Mouse (Mus musculus): ENCODE data around the gene Intu.

The Intu gene

GRCm38 (mm10) chr3:40531286-40532141 lies at the start of gene Intu:
Intu (plus strand) TSS chr3:40531286.
- DNase-seq, result no peak

GRCm38 (mm10) chr3:40483221-40483654 lies 47.8 kb upstream of the Intu start:
- DNase-seq, result no peak

DNA sequence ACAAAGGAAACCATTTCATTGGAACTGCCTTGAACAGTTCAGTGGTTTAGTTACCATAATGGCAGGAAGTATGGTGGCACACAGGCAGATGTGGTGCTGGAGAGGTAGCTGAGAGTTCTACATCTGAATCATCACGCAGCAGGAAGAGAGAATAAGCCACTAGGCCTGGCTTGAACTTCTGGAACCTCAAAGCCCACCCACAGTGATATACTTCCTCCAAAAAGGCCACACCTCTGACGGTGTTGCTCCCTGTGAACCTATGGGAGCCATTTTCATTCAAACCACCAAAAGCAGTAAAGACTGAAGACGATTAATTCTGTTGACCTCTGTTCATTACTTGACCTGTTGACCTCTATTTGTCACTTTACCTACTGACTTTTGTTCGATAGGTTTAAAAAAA lies 43.7 kb upstream of the Intu start:
- no peak for DNase-seq

DNA sequence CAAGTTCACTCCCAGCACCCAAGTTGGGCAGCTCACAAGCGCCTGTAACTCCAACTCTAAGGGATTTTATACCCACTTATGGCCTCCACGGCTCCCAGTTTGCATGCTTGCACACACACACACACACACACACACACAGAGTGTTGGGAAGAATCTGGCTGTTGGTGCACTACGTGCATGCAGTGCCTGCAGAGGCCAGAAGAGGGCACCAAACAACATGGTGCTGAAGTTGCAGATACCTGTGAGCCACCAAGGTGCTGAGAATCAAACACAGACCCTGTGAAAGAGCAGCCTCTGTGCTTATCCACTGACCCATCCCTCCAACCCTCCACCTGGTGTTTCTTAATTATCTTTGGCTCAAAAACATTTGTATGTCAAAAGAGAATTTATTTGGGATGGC lies 39.3 kb upstream of the Intu start:
- no peak for DNase-seq

GRCm38 (mm10) chr3:40498898-40499297 lies 32.2 kb upstream of the Intu start:
- no peak for DNase-seq

DNA sequence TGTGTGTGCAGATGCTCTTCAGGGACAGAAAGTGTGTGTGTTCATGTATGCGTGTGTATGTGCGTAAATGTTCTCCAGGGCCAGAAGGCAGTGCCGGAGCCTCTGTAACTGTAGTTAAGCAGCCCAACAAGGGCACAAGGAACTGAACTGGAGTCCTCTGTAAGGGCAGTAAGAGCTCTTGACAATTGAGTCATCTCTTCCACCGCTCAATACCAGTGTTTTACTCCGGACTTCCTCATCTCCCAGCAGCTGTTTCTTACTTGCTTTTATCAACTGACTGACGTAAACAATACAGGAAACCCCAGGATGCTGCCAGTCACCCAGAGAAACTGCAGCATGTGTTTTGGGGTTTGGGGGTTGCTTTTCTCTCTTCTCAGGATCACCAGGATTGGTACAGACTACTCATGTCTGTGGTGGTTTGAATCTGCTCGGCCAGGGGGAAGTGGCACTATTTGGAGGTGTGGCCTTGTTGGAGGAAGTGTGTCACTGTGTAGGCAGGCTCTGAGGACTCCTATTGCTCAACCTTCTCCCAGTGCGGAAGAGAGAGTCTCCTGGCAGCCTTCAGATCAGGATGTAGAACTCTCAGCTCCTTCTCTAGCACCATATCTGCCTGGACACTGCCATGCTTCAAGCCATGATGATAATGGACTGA lies 30.8 kb upstream of the Intu start:
- no peak for DNase-seq

DNA sequence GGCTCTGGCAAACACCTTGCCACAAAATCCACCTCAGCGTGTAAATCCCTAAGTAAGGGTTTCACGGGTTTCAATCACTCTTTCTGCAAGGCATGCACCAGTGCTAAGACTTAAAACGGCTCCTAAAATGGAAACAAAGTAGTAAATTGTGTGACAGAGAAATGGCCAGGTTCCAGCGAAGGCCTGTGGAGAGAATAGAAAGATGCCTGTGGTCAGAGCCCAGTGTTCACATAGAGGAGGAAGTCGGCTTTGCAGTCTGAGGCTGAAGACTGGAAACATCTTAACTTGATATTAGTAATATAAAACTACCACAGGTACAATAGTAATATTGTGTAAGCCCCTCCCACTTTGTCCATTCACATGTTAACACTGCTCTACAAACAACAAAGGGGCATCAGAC lies 26.7 kb upstream of the Intu start:
- DNase-seq, result no peak

GRCm38 (mm10) chr3:40505451-40506014 lies 25.6 kb upstream of the Intu start:
- DNase-seq, result no peak

- DNase-seq, result no peak
Observed at GRCm38 (mm10) chr3:40508927-40509576, 22.0 kb upstream of the Intu start.

- DNase-seq, result no peak
Observed at GRCm38 (mm10) chr3:40510567-40510966, 20.5 kb upstream of the Intu start.

DNA sequence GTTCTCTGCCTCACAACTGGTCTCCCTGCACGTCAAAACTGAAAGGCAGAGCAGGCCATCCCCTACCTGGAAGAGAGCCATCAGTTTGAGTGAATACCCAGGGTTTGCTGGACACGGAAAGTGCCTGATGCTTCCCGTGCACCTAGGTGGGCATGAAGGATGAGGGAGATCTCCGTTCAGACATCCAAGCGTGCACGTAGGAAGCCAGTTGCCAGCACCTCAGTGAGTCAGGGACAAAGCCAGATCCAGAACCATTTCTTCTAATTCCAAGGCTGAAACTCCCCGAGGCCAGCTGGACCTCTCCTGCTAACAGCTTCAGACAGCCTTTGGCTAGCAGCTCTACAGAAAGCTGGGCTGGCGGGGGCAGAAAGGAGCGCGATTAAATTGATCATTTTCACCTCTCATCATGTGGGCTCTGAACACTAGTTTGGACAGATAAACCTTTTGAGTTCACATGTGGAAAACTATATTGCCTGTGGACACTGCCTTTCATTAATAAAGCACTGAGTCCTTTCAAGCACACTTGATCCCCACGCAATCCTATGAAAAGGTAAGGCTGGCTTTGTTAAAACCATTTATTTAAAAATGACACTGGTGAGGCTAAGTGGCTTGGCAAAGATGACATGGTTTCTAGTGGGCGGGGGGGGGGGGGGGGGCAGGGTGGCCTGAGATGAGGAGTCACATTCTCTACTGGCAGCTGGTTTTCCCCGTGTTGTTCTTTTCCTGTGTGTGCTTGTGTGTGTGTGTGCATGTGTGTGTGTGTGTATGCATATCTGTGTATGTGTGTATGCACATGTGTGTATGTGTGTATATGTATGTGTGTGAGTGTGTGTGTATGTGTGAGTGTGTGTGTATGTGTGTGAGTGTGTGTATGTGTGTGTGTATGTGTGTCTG lies 17.9 kb upstream of the Intu start:
- no peak for DNase-seq

GRCm38 (mm10) chr3:40518240-40518639 lies 12.8 kb upstream of the Intu start:
- no peak for DNase-seq

DNA sequence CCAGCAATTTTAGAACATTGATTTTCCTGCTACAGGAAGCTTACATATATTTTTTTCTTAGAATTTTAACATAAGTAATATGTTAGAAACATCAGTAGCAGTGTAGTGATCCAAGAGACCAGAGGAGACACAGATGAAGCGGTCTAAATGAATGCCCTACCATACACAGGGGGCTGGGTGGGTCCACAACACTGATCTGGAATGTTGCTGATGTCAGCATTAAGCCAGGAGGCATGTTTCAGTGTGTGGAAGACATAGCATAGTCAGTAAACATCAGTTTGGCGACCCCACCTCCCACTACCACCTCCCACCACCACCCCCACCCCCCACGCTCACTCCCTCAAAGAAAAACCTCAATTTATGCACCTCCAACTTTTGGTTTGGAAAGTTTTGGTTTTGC lies 11.5 kb upstream of the Intu start:
- DNase-seq, result no peak

- DNase-seq, result no peak
Observed at GRCm38 (mm10) chr3:40520567-40520966, 10.5 kb upstream of the Intu start.

DNA sequence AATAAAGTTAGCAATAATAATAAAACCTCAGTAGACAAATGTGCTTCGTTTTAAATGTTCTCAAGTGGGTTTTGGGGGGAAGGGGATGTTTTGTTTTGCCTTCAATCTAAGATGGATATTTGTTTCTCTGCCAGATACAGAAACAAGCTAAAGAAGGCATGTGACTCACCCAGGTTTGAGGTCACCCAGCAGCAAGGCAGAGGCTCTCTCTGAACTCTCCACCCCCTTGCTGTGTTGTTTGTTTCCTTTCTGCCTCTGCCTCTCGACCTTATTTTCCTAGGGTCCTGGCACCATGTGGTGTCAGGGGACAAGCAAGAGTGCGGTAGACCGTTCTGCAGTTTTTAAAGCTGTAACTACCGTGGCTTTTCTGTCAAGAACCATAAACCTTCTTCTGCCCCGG lies 8.6 kb upstream of the Intu start:
- DNase-seq, result no peak

DNA sequence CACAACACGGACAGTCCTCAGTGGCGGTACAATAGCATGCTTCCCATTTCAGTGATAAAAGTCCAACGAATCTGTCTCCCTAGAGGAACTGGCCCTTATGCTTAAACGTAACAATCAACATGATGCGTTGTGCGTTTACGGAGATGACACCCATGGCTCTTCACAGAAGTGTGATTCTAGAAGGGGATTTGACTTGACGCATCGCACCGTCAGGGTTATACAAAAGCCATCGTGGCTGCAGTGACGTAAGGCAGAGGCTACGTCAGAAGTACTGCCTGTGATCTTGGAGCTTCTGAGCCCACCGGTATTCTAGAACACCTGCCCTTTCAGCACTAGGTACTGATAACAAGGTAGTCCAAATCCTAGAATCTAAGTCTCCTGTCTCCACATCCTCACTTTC lies 8.2 kb upstream of the Intu start:
- no peak for DNase-seq

DNA sequence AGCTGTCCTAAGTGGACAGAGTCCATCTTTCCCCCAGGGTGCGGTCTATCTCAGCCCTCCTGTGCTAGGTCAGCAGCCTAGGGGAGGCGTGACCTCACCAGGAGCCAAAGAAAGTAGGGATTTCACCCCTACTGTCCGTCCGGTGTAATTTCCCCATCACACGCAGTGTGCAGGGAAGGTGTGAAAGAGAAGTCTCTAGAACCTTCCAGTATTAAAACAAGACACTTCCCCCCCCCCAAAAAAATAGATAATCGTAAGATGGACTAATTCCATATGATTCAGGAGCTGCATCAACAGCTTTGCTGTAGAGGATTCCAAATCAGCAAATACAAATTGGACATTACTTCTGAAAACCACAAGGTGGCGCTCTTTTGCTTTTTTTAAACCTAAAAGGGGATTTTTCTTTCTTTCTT lies 7.7 kb upstream of the Intu start:
- DNase-seq, result no peak

GRCm38 (mm10) chr3:40524841-40525240 lies 6.2 kb upstream of the Intu start:
- DNase-seq, result no peak

DNA sequence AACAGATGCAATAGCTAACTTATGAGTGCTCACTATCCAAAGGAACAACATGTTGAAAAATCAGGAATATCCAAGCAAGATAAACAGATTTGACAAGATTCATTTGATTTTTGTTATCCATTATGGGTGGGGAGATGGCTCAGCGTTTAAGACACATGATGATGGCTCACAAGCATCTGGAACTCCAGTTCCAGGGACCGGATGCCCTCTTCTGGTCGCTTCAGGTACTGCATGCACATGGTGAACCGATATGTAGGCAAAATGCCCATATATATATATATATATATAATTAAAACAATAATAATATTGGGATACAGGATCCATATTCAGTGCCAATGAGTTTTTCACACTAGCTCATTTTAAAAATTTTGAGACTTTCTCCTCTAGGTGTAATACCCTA lies 5.7 kb upstream of the Intu start:
- DNase-seq, result no peak

DNA sequence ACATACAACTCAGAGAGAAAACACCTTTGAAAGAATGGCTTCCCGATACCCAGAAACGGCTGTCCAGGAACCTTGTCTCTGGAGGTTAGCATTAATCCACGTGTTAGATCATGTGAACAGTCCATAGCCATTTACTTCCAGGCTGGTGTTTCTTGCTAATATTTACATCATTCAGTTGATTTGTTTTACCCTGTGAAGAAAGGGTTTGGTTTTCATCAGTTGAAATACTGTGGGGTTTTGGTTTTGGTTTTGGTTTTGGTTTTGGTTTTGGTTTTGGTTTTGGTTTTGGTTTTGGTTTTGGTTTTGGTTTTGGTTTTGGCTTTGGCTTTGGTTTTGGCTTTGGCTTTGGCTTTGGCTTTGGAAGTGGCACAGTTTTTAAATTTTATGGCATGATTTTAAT lies 5.0 kb upstream of the Intu start:
- no peak for DNase-seq

DNA sequence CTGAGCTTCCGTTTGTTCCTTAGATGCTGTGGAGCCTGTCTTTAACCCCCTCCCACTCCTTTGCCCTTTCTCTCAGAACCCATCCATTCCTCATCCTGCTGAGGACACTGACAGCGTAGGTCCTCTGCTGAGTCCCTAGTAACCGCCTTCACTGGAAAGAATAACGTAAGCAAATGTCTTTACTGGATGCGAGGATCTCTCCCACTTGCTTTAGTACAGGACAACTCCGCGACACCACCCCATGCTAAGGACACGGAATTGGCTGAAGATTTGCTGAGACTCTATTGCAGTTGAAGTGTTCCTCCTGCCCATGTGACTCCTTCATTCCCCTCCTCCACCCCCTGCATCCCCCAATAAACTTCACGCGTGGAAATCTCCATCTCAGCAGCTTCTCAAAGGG lies 3.9 kb upstream of the Intu start:
- no peak for DNase-seq

Data from cerebellum, adult 9-11 months (tissue).